Comparison of ENCODE assay signal across 9 mouse cellular contexts in the genomic region with DNA sequence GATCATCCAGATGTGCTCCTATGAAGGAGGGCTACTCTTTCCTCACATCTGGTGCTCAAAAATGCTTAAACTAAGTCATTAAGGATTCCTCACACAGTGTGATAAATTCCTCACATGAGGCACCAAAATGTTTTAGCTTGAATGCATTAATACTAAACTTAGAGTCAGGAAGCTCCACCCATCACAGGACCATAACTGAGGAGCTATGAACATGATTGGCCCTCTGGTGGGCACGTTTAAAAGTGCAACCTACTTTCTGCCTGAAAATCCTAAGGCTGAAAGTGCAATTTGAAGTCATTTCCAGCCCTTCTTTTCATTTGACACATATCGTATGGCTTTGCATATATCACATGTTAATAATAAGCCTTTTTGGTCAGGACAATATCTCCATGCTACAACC.
DNase-seq lines count a peak whose midpoint lies in the region; ATAC-seq and TF ChIP-seq lines count a peak whose summit lies in the region.
"Had no signal": no experiment of that assay in that cellular context is flagged by ENCODE, and none has a peak within 500 bp of the region (broad histone marks: within the 10 kb centered on the region; RNA-seq: fewer than 3 reads in every experiment).

No protein-coding gene starts in this region.

- peak; percentile 73 for TF ChIP-seq RAD21 in CH12.LX (IDR thresholded peaks at IDR 0.05; ENCODE audit: low read depth, low read length)

- H3K9me3 ChIP-seq in hindbrain, embryonic 10.5 days: no peaks in the 10 kb centered on the region
- H3K9me3 ChIP-seq in hindbrain, embryonic 16.5 days (ENCODE audit: control insufficient read depth, low read length): no peaks in the 10 kb centered on the region
- no peaks in the 10 kb centered on the region for H3K9me3 ChIP-seq in CH12.LX (replicated peaks; ENCODE audit: low read length)
- H3K9me3 ChIP-seq: embryonic facial prominence, embryonic 13.5 days had no signal

- WGBS in hindbrain, embryonic 10.5 days: 38% methylated on average over 2 of the region's 2 CpGs
- WGBS in hindbrain, embryonic 16.5 days: 47% methylated on average over 2 of the region's 2 CpGs
- 37% methylated on average over 2 of the region's 2 CpGs for WGBS in cerebellum, adult 2 months

- H3K4me2 ChIP-seq in hindbrain, embryonic 16.5 days (ENCODE audit: low read length): no peak overlapping the region
- H3K4me2 ChIP-seq in CH12.LX (ENCODE audit: insufficient read depth, low read depth, poor library complexity, severe bottlenecking): no peak overlapping the region
- H3K4me2 ChIP-seq: embryonic facial prominence, embryonic 13.5 days had no signal

- in situ Hi-C loops in CH12.LX (cut with MboI; ENCODE audit: low pct_ligation_motif_present, low pct_unique_long_range_greater_than_20kb, low sequenced_read_pairs): loop anchor here (10.0 kb wide), 1 partner anchor 188 kb away; a partner anchor contains a TSS

- no peaks in the 10 kb centered on the region for H3K36me3 ChIP-seq in hindbrain, embryonic 10.5 days
- no peaks in the 10 kb centered on the region for H3K36me3 ChIP-seq in hindbrain, embryonic 16.5 days (ENCODE audit: control insufficient read depth, insufficient read depth, low read length)
- H3K36me3 ChIP-seq in CH12.LX (replicated peaks in 1 of 2; ENCODE audit: control insufficient read depth in 1 of 2, insufficient read depth in 1 of 2, low read length in 1 of 2): no peaks in the 10 kb centered on the region
- H3K36me3 ChIP-seq: embryonic facial prominence, embryonic 13.5 days had no signal

- DNase-seq in hindbrain, embryonic 10.5 days (ENCODE audit: low spot score): peak; percentile 23
- peak; percentile 67 for DNase-seq in 3T3-L1 (ENCODE audit: low read depth, low spot score)
- DNase-seq in CH12.LX (ENCODE audit: extremely low read depth): peak; percentile 81
- DNase-seq in embryo, embryonic 10 days (ENCODE audit: low spot score): peak; percentile 72
- DNase-seq in layer of hippocampus, adult 9-11 months: peak; percentile 3
- DNase-seq in retina, adult 2 months (ENCODE audit: low read depth, low spot score): peak; percentile 30
- DNase-seq in cerebellum, adult 2 months: no peak

- no peaks in the 10 kb centered on the region for H3K4me1 ChIP-seq in hindbrain, embryonic 10.5 days (replicated peaks)
- H3K4me1 ChIP-seq in hindbrain, embryonic 16.5 days (ENCODE audit: control insufficient read depth, insufficient read depth, low read depth, low read length): no peaks in the 10 kb centered on the region
- H3K4me1 ChIP-seq in CH12.LX (ENCODE audit: control insufficient read depth in 1 of 2, insufficient read depth in 2 of 2): peaks cover 7 to 47% of the 10 kb centered on the region in 2 experiments
- no peaks in the 10 kb centered on the region for H3K4me1 ChIP-seq in cerebellum, adult 2 months (ENCODE audit: control insufficient read depth, insufficient read depth, low read length)
- H3K4me1 ChIP-seq: embryonic facial prominence, embryonic 13.5 days had no signal

- TF ChIP-seq POLR2A in CH12.LX (IDR thresholded peaks at IDR 0.05; ENCODE audit: low read depth, low read length): no peak
- TF ChIP-seq POLR2A in cerebellum, adult 2 months (IDR thresholded peaks at IDR 0.05; ENCODE audit: borderline replicate concordance, insufficient read depth, low read length): no peak

- TF ChIP-seq EP300 in CH12.LX (IDR thresholded peaks at IDR 0.05; ENCODE audit: low read length): no peak

- no peak overlapping the region for H3K9ac ChIP-seq in hindbrain, embryonic 16.5 days (ENCODE audit: low read depth, low read length)
- H3K9ac ChIP-seq in CH12.LX (ENCODE audit: insufficient read depth, low read depth): no peak overlapping the region
- H3K9ac ChIP-seq: embryonic facial prominence, embryonic 13.5 days had no signal

- no peaks in the 10 kb centered on the region for H3K27me3 ChIP-seq in hindbrain, embryonic 10.5 days (ENCODE audit: insufficient read depth, poor library complexity, severe bottlenecking)
- no peaks in the 10 kb centered on the region for H3K27me3 ChIP-seq in hindbrain, embryonic 16.5 days (replicated peaks; ENCODE audit: control insufficient read depth, insufficient read depth, low read length)
- H3K27me3 ChIP-seq in CH12.LX (replicated peaks): no peaks in the 10 kb centered on the region
- no peaks in the 10 kb centered on the region for H3K27me3 ChIP-seq in cerebellum, adult 2 months (ENCODE audit: control insufficient read depth, insufficient read depth, low read length)
- H3K27me3 ChIP-seq: embryonic facial prominence, embryonic 13.5 days had no signal

- peak; percentile 87 to 94 for TF ChIP-seq CTCF in CH12.LX (conservative IDR thresholded peaks at IDR 0.05 in 1 of 2, IDR thresholded peaks at IDR 0.05 in 1 of 2; ENCODE audit: low read depth in 2 of 2, low read length in 2 of 2)
- TF ChIP-seq CTCF in cerebellum, adult 2 months (IDR thresholded peaks at IDR 0.05; ENCODE audit: borderline replicate concordance, insufficient read depth, low read depth, low read length): no peak

- dilution Hi-C loops in CH12.LX (cut with MboI; ENCODE audit: extremely low pct_ligation_motif_present, extremely low pct_unique_long_range_greater_than_20kb, low sequenced_read_pairs): no loop called here

- no peak overlapping the region for H3K27ac ChIP-seq in hindbrain, embryonic 10.5 days
- H3K27ac ChIP-seq in hindbrain, embryonic 16.5 days (ENCODE audit: low read depth, low read length): no peak overlapping the region
- no peak overlapping the region for H3K27ac ChIP-seq in CH12.LX (ENCODE audit: insufficient read depth, low read depth)
- H3K27ac ChIP-seq in cerebellum, adult 2 months (ENCODE audit: insufficient read depth, low read length): no peak overlapping the region
- H3K27ac ChIP-seq: embryonic facial prominence, embryonic 13.5 days had no signal

- H3K4me3 ChIP-seq in hindbrain, embryonic 10.5 days: no peak overlapping the region
- H3K4me3 ChIP-seq in hindbrain, embryonic 16.5 days (ENCODE audit: low read length): no peak overlapping the region
- no peak overlapping the region for H3K4me3 ChIP-seq in CH12.LX (replicated peaks in 1 of 3; ENCODE audit: low read depth in 2 of 3, low read length in 2 of 3, poor library complexity in 1 of 3)
- no peak overlapping the region for H3K4me3 ChIP-seq in cerebellum, adult 2 months (replicated peaks; ENCODE audit: insufficient read depth, low read depth, low read length)
- H3K4me3 ChIP-seq: embryonic facial prominence, embryonic 13.5 days had no signal

- ATAC-seq in hindbrain, embryonic 16.5 days: no peak

- H3K79me2 ChIP-seq in CH12.LX (replicated peaks; ENCODE audit: control insufficient read depth, extremely low read depth, insufficient read depth, poor library complexity, severe bottlenecking): no peaks in the 10 kb centered on the region

TF ChIP-seq in CH12.LX, 34 proteins besides CTCF, POLR2A, EP300 and RAD21 (continues in another document):
- TF ChIP-seq BHLHE40 (IDR thresholded peaks at IDR 0.05; ENCODE audit: low read depth, low read length) (peak; percentile 44; the same call in 1 of the 2 replicates), POLR2AphosphoS2 (IDR thresholded peaks at IDR 0.05; ENCODE audit: low read depth, low read length) (no peak), JUND (conservative IDR thresholded peaks at IDR 0.05; ENCODE audit: low read depth, low read length) (no peak; the same call in 1 of the 2 replicates), MXI1 (IDR thresholded peaks at IDR 0.05; ENCODE audit: low read depth, low read length) (no peak), SMC3 (IDR thresholded peaks at IDR 0.05; ENCODE audit: low read depth, low read length) (peak; percentile 90), KAT2A (IDR thresholded peaks at IDR 0.05; ENCODE audit: insufficient replicate concordance, low read length) (no peak), MAX (IDR thresholded peaks at IDR 0.05; ENCODE audit: low read length) (no peak), SIN3A (IDR thresholded peaks at IDR 0.05; ENCODE audit: low read length) (no peak), ZKSCAN1 (IDR thresholded peaks at IDR 0.05; ENCODE audit: borderline replicate concordance, low read depth, low read length) (no peak), IRF4 (IDR thresholded peaks at IDR 0.05; ENCODE audit: low read depth, low read length) (peak; percentile 49; the same call in 1 of the 2 replicates), CHD2 (IDR thresholded peaks at IDR 0.05; ENCODE audit: low read length) (no peak), MAZ (IDR thresholded peaks at IDR 0.05; ENCODE audit: low read depth, low read length) (0 out of 2 replicates have a peak, but pooled peaks have one; percentile 35), CHD1 (IDR thresholded peaks at IDR 0.05; ENCODE audit: low read depth, low read length) (no peak), USF2 (conservative IDR thresholded peaks at IDR 0.05; ENCODE audit: low read depth, low read length) (no peak), USF1 (IDR thresholded peaks at IDR 0.05; ENCODE audit: low read depth, low read length) (no peak), ZC3H11A (IDR thresholded peaks at IDR 0.05; ENCODE audit: low read depth, low read length) (peak; percentile 24; the same call in 1 of the 2 replicates), ETS1 (conservative IDR thresholded peaks at IDR 0.05; ENCODE audit: low read depth, low read length) (no peak), E2F4 (IDR thresholded peaks at IDR 0.05; ENCODE audit: insufficient replicate concordance, low read depth, low read length) (no peak), ELF1 (IDR thresholded peaks at IDR 0.05; ENCODE audit: low read depth, low read length) (0 out of 2 replicates have a peak, but pooled peaks have one; percentile 33), HCFC1 (IDR thresholded peaks at IDR 0.05; ENCODE audit: low read depth, low read length) (0 out of 2 replicates have a peak, but pooled peaks have one; percentile 25), NRF1 (IDR thresholded peaks at IDR 0.05; ENCODE audit: low read depth, low read length) (no peak), PAX5 (IDR thresholded peaks at IDR 0.05; ENCODE audit: low read length) (no peak), MAFK (IDR thresholded peaks at IDR 0.05; ENCODE audit: insufficient replicate concordance, low read length) (no peak), MYC (IDR thresholded peaks at IDR 0.05; ENCODE audit: low read depth, low read length) (0 out of 2 replicates have a peak, but pooled peaks have one; percentile 37), TCF12 (IDR thresholded peaks at IDR 0.05; ENCODE audit: low read depth, low read length) (no peak), TBP (conservative IDR thresholded peaks at IDR 0.05; ENCODE audit: low read depth, low read length) (no peak), ZMIZ1 (IDR thresholded peaks at IDR 0.05; ENCODE audit: low read depth, low read length) (no peak), NELFE (IDR thresholded peaks at IDR 0.05; ENCODE audit: low read depth, low read length) (peak; percentile 24; the same call in 1 of the 2 replicates), MEF2A (IDR thresholded peaks at IDR 0.05; ENCODE audit: borderline replicate concordance, low read depth, low read length) (peak; percentile 63; the same call in 1 of the 2 replicates), JUN (IDR thresholded peaks at IDR 0.05; ENCODE audit: insufficient read depth, low read depth, low read length) (no peak), UBTF (IDR thresholded peaks at IDR 0.05; ENCODE audit: low read depth, low read length) (no peak)

Comparison
In these comparisons a context has a peak if more than half of its experiments do, and no peak if none do; other contexts are left out.
1. DNase-seq: peak in hindbrain, embryonic 10.5 days (single experiment), 3T3-L1 (single experiment), CH12.LX (single experiment), embryo, embryonic 10 days (single experiment), layer of hippocampus, adult 9-11 months (single experiment) and retina, adult 2 months (single experiment); none in cerebellum, adult 2 months (0 of 2).